Mouse (Mus musculus): ENCODE data around the gene Megf6.

DNA sequence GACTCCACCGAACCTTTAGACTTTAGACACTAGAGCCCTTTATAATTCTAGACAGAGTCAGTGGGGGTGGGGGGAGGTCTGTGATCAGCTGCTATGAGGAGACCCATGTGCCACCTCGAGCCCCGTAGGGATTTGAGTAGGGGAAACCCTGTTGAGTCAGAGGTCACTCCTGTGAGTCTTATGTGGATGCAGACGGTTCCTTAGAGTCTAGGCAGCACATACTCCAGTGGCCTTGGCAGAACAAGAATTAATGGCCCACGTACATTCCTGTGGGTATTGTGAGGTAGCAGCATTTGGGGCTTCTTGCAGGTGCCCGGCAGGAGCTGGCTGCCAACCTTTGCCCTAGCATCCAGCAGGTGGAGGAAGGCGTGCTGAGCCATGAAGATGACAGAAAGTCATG is 60.9 kb downstream of the Megf6 start:
- TF ChIP-seq CTCF (conservative IDR thresholded peaks at IDR 0.05; ENCODE audit: insufficient read depth, insufficient read length, low read depth, low read length) (no peak), POLR2A (IDR thresholded peaks at IDR 0.05; ENCODE audit: low read depth, low read length) (no peak)
